Mouse (Mus musculus) megakaryocyte, embryonic 14.5 days (primary cell): Measurements from ENCODE around the gene Cnr1.

Experiments
- FLI1 ChIP-seq: IDR thresholded peaks from 2 replicates; pipeline ENCODE4 v1.6.1; 2012; ENCODE audit warnings: low read length, inconsistent platforms, mixed read lengths
- GATA1 ChIP-seq: IDR thresholded peaks from 3 replicates; pipeline ENCODE4 v1.6.1; 2012; ENCODE audit warnings: mixed read lengths, low read length, inconsistent platforms, borderline replicate concordance

DNA sequence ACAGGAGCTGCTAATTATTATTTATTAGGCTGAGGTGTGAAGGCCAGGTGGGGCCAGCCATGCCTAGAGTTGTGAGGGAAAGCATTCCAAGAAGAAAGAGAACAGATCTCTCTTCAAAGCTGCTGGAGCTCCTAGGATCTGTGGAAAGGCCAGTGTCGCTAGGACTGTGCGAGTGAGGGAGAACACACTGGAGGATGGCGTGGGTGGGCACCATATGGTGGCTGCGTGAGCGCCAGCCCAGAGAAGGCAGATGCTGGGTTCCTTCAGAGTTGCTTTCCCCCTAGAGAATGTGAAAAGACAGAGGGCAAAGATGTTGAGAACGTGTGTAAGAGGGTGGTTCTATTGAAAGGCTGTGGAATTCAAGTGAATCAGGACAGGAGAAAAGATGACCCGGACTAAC is 30.6 kb upstream of the Cnr1 start:
- TF ChIP-seq GATA1 = no peak
- no peak for TF ChIP-seq FLI1
